Mouse (Mus musculus): Measurements from ENCODE around the gene Dnajc7. TPM values are rescaled to one million over a fixed set of nuclear protein-coding genes. Genes with fewer than 3 reads are reported as not detected.
"Not testable (repeated sequence)": the region's sequence is repeated elsewhere in the genome, so short reads cannot be mapped to it uniquely, and the experiment has no call there.

Dnajc7 gene
- polyA plus RNA-seq, 1 experiment from 2014 or later: 283 TPM

DNA sequence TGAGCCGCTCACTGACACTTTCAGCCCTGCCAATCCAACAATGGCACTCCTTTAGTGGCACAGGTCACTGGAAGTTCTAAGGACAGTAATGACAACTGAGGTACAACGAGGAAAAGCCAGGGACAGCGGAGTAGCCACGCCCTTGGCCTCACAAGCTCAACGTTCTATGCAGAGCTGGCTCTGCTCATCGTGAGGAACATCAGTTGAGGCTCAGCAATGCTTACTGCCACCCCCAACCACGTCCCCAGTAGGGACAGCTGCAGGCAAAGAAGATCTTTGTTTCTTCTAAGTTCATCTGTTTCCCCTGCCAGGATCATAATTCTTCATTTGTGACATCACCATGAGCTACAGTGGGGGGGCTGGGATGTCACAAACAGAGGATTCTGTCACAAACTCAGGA, 25.4 kb downstream of the Dnajc7 start:
- Histone ChIP-seq H3K9me3 (replicated peaks) (no peaks in the 10 kb centered on the region), H3K4me1 (no peaks in the 10 kb centered on the region), H3K9ac (no peak overlapping the region), H3K36me3 (ENCODE audit: poor library complexity, severe bottlenecking) (peaks cover 98% of the 10 kb centered on the region), H3K27ac (no peak overlapping the region), H3K27me3 (no peaks in the 10 kb centered on the region), H3K4me3 (no peak overlapping the region), H3K4me2 (no peak overlapping the region)
- no peak for ATAC-seq
- 91% methylated on average over 7 of the region's 7 CpGs for WGBS

DNA sequence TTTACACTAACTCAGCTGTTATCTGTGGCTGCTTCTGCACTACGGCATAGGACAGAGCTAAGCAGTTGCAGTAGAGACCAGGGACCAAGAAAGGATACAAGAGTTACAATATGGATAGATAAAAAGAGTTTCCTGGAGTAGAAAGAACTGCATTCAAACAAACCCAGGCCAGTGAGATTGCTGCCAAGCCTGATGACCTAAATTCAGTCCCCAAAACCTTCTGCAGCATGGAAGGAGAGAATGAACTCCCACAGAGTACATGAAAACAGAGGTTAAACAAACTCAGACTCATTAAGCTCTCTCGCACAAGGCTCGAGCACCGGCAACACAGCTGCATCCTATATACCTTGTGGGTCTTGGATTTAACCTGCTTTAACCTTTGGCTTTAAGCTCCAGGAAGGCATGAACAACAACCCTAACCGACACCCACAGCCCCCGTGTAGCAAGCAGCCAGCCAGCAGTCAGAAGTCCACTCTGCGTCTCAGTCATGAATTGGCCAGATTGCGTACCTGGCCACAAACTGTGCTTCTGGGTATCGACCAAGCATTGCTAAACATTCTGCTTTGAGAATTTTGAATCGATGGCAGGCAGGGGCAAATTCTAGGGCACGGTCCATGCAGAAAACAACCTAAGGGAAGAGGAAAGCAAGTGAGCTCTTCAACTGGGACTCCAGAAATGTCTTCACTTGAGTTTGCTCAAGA, 27.5 kb downstream of the Dnajc7 start:
- Histone ChIP-seq H3K27ac (no peak overlapping the region), H3K9ac (no peak overlapping the region), H3K9me3 (replicated peaks) (no peaks in the 10 kb centered on the region), H3K4me2 (no peak overlapping the region), H3K36me3 (ENCODE audit: poor library complexity, severe bottlenecking) (peaks cover 98% of the 10 kb centered on the region), H3K27me3 (no peaks in the 10 kb centered on the region), H3K4me1 (no peaks in the 10 kb centered on the region), H3K4me3 (no peak overlapping the region)
- ATAC-seq: no peak
- WGBS: 88% methylated on average over 11 of the region's 11 CpGs

DNA sequence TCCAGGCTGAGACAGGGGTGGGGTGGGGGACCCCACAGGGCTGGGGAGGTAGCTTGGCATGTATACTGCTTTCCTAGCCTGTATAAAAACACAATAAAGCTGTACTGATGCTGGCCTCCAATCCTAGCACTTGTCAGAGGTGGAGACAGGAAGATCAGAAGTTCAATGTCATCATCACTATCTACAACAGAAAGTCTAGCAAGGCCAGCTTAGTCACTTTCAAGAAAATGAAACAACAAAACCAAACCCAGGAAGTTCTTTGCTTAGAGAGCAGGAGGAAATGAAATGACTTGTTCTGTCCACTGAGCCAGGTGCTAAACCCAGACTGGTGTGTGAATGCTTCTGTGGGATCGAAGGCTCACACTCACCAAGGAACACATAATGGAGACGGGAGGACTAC, 31.5 kb downstream of the Dnajc7 start:
- no peaks in the 10 kb centered on the region for H3K9me3 ChIP-seq (replicated peaks)
- H3K27ac ChIP-seq: no peak overlapping the region
- no peak for ATAC-seq
- H3K4me1 ChIP-seq: no peaks in the 10 kb centered on the region
- no peaks in the 10 kb centered on the region for H3K27me3 ChIP-seq
- WGBS: 94% methylated on average over 2 of the region's 2 CpGs
- no peak overlapping the region for H3K9ac ChIP-seq
- no peak overlapping the region for H3K4me3 ChIP-seq
- peaks cover 100% of the 10 kb centered on the region for H3K36me3 ChIP-seq (ENCODE audit: poor library complexity, severe bottlenecking)
- H3K4me2 ChIP-seq: no peak overlapping the region

DNA sequence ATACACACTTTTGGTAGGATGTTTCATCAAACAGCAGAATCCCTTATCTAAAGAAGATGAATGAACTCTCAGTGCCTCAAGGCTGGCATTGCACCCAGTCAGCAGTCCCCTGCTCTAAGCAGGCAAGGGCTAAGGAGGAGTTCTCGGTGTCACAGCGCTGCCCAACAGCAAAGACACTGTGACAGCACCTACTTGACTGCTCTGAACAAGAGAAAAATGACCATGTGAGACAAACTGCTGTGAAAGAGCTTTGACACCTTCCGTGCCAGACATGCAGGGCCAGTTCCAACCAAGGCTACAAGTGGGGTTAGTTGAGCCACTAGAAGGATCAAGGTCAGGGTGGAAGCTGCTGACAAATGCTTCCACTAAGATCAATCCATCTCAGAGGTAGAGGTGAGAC, 34.8 kb downstream of the Dnajc7 start:
- H3K4me1 ChIP-seq: peaks cover 7% of the 10 kb centered on the region
- H3K4me3 ChIP-seq: no peak overlapping the region
- no peak overlapping the region for H3K9ac ChIP-seq
- over 99% methylated on average over 3 of the region's 3 CpGs for WGBS
- no peaks in the 10 kb centered on the region for H3K27me3 ChIP-seq
- H3K9me3 ChIP-seq (replicated peaks): no peaks in the 10 kb centered on the region
- no peak overlapping the region for H3K4me2 ChIP-seq
- peaks cover 100% of the 10 kb centered on the region for H3K36me3 ChIP-seq (ENCODE audit: poor library complexity, severe bottlenecking)
- H3K27ac ChIP-seq: no peak overlapping the region
- ATAC-seq: no peak

DNA sequence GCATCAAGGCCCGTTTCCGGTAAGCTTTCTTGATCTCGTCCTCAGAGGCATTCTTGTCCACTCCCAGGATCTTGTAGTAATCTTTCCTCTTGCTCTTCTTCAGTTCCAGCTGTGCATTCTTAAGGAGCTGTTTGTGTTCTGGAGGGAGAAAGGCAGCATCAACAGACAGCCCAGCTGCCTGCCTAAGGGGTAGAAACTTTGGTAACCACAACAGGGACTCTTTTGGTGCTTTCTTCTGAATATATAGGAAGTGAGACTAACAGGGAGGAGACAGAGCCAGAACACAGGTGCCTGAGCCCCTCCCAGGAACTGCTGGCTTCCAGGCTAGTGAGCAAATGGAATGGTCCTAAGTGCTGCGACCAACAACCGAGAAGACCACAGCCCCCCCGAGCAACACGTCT, 35.4 kb downstream of the Dnajc7 start:
- H3K9me3 ChIP-seq (replicated peaks): no peaks in the 10 kb centered on the region
- H3K9ac ChIP-seq: no peak overlapping the region
- no peaks in the 10 kb centered on the region for H3K27me3 ChIP-seq
- ATAC-seq: no peak
- no peak overlapping the region for H3K4me2 ChIP-seq
- no peak overlapping the region for H3K4me3 ChIP-seq
- peaks cover 100% of the 10 kb centered on the region for H3K36me3 ChIP-seq (ENCODE audit: poor library complexity, severe bottlenecking)
- 88% methylated on average over 7 of the region's 7 CpGs for WGBS
- H3K4me1 ChIP-seq: peaks cover 7% of the 10 kb centered on the region
- no peak overlapping the region for H3K27ac ChIP-seq

DNA sequence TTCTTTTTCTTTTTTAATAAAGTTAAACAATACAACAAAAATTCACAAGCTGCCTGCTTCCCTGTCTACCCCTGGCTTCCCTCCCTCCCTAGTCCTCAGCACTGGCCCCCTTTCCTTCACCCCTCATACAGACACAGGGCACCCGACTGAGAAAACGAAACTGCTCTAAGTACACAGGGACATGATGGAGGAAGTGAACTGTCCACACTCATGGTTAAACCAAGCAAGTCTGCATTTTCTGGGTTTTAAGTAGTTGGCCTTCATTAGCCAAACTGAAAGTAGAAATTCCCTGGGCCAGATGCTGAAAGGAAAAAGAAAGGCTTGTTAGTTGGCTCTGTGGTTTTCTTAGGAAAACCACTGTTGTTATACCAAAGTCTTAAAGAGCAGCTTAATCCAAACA, 37.1 kb downstream of the Dnajc7 start:
- Histone ChIP-seq H3K36me3 (ENCODE audit: poor library complexity, severe bottlenecking) (peaks cover 98% of the 10 kb centered on the region), H3K9me3 (replicated peaks) (no peaks in the 10 kb centered on the region)

DNA sequence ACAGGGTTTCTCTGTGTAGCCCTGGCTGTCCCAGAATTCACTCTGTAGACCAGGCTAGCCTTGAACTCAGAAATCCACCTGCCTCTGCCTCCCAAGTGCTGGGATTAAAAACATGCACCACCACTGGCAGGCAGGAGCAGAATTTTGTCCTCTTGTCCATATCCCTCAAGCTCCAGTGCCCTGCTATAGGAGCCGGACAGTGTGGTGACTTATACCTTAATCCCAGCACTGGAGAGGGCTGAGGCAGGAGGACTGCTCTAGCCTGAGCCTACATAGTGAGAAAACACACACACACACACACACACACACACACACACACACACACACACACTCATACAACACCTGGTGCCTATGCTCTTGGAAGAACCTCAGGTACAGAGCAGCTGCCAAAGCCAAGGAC, 37.6 kb downstream of the Dnajc7 start:
- H3K27ac ChIP-seq; H3K9me3 ChIP-seq (replicated peaks); H3K4me1 ChIP-seq; H3K4me2 ChIP-seq; ATAC-seq; H3K27me3 ChIP-seq; H3K4me3 ChIP-seq; H3K9ac ChIP-seq: not testable (repeated sequence)
- peaks cover 93% of the 10 kb centered on the region for H3K36me3 ChIP-seq (ENCODE audit: poor library complexity, severe bottlenecking)
- 92% methylated on average over 1 of the region's 1 CpGs for WGBS

More for the DNA sequence above, 37.1 kb downstream of the Dnajc7 start:
- WGBS: 95% methylated on average over 2 of the region's 2 CpGs
- Histone ChIP-seq H3K27me3 (no peaks in the 10 kb centered on the region), H3K27ac (no peak overlapping the region), H3K4me3 (no peak overlapping the region), H3K4me1 (peaks cover 7% of the 10 kb centered on the region), H3K4me2 (no peak overlapping the region), H3K9ac (no peak overlapping the region)
- no peak for ATAC-seq

DNA sequence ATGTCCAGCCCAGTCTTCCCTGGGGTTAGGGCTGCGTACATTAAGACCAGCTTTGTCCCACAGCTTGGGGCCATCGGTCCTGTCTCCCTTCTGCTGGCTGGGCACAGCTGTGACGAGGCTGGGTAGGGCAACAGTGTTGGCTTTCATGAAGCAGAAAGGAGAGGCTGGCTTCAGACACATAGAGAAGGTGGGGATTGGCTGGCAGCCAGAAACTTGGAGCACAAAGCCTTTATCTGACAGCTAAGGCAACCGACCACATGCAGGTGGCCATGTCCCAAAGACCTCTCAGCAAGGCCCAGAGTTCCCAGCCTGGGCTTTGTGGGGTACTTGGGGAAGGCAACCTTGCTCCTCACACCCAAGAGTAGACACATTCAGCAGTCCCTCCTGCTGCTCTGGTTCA, 38.2 kb downstream of the Dnajc7 start:
- Histone ChIP-seq H3K4me2 (no peak overlapping the region), H3K4me1 (peaks cover 7% of the 10 kb centered on the region), H3K9ac (no peak overlapping the region; the same call in 1 of the 2 replicates), H3K36me3 (ENCODE audit: poor library complexity, severe bottlenecking) (peaks cover 89% of the 10 kb centered on the region), H3K9me3 (replicated peaks) (no peaks in the 10 kb centered on the region), H3K27ac (peak overlapping the region; percentile 63), H3K4me3 (no peak overlapping the region), H3K27me3 (no peaks in the 10 kb centered on the region)
- 52% methylated on average over 4 of the region's 4 CpGs for WGBS
- ATAC-seq: peak; percentile 36; the same call in 1 of the 2 replicates

DNA sequence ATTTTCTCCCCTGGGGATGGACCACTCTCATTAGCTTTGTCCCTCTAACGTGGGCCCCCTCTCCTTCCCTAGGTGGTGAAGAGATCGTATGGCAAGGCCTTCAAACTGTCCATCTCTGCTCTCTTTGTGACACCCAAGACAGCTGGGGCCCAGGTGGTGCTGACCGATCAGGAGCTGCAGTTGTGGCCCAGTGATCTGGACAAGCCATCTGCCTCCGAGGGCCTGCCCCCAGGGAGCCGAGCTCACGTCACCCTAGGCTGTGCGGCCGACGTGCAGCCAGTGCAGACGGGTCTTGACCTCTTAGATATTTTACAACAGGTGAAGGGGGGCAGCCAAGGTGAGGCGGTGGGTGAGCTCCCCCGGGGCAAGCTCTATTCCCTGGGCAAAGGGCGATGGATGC, 39.7 kb downstream of the Dnajc7 start:
- Histone ChIP-seq H3K27me3 (no peaks in the 10 kb centered on the region), H3K4me3 (no peak overlapping the region), H3K4me2 (no peak overlapping the region), H3K9ac (no peak overlapping the region), H3K27ac (no peak overlapping the region), H3K9me3 (replicated peaks) (no peaks in the 10 kb centered on the region), H3K36me3 (ENCODE audit: poor library complexity, severe bottlenecking) (peaks cover 75% of the 10 kb centered on the region), H3K4me1 (peaks cover 14% of the 10 kb centered on the region)
- ATAC-seq: no peak
- 96% methylated on average over 13 of the region's 13 CpGs for WGBS

DNA sequence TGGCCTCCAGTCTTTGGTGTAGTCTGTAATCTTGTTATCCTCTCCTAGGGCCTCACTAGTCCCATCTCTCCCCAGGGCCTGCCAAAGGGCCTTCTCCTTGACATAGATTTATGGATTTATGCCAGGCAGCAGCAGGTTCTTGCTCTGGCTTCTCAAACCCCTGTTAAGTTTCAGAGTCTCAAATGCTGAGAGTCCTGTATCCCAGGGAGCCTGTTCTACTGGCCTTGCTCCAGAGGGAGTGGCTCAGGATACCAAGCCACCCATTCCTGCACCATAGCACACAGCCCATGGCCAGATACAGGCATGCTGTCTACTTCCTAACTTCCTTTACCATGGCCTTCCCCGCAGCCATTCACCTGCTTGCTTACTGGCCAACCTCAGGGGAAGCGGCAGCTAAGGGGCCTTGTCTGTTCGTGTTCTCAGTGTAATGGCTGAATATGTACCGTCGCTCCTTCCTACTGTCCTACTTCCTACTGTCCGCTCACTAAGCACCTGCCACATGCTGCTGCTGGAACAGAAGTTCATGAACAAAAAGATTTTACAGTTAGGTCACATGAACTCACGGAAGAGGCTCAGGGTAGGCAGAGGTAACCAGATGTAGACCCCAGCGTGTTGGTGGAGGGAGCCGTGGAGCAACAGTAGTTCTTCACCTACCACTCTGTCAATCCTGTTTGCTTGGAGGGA, 40.7 kb downstream of the Dnajc7 start:
- ATAC-seq: no peak
- no peaks in the 10 kb centered on the region for H3K27me3 ChIP-seq
- H3K27ac ChIP-seq: no peak overlapping the region
- WGBS: 94% methylated on average over 9 of the region's 9 CpGs
- no peak overlapping the region for H3K4me2 ChIP-seq
- H3K9ac ChIP-seq: no peak overlapping the region
- peaks cover 65% of the 10 kb centered on the region for H3K36me3 ChIP-seq (ENCODE audit: poor library complexity, severe bottlenecking)
- H3K4me1 ChIP-seq: peaks cover 21% of the 10 kb centered on the region
- no peaks in the 10 kb centered on the region for H3K9me3 ChIP-seq (replicated peaks)
- H3K4me3 ChIP-seq: no peak overlapping the region

DNA sequence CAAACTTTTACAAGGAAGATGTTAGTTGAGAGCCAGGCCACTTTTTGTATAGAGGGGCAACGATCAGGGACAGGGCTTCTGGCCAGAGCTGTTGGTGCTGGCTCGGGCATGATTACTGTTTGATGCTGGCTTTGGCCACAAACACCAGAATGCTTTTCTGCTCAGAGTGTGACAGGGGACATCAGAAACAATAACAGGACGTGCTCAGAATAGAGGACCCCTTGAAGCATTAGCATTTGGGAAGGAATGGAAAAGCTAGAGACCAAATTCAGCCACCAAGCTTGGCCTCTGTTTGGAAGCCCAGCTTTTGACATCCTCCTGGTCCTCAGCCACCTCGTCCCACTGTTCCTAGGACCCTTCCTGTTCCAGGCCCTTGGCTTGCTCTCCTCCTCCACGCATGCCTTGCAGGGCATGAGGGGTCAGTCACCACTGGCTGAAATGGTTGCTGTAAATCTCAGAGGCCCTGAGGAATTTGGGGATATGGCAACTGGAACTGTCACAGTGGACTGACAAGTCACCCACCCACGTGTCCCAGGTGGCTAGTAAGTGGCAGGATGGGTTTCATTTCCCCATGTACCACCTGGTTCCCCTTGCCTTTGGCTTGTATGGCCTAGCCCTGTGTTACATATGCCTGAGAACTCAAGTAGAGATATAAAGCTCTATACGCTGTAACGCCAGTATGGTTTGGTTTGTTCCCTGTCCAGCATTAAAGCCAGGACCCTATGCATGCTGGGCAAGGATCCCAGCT, 41.9 kb downstream of the Dnajc7 start:
- H3K36me3 ChIP-seq (ENCODE audit: poor library complexity, severe bottlenecking): peaks cover 52% of the 10 kb centered on the region
- no peak overlapping the region for H3K4me2 ChIP-seq
- 82% methylated on average over 8 of the region's 8 CpGs for WGBS
- no peak overlapping the region for H3K4me3 ChIP-seq
- H3K27me3 ChIP-seq: no peaks in the 10 kb centered on the region
- H3K9ac ChIP-seq: no peak overlapping the region
- no peaks in the 10 kb centered on the region for H3K9me3 ChIP-seq (replicated peaks)
- ATAC-seq: no peak
- peaks cover 21% of the 10 kb centered on the region for H3K4me1 ChIP-seq
- H3K27ac ChIP-seq: no peak overlapping the region

DNA sequence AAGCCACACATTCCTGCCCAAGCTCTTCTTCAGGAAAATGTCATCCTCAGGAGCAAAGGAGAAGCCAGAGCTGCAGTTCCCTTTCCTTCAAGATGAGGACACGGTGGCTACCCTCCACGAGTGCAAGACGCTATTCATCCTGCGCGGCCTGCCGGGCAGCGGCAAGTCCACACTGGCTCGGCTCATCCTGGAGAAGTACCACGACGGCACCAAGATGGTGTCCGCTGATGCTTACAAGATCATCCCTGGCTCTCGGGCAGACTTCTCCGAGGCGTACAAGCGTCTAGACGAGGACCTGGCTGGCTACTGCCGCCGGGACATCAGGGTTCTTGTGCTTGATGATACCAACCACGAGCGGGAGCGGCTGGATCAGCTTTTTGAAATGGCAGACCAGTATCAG, 43.7 kb downstream of the Dnajc7 start:
- H3K9ac ChIP-seq: no peak overlapping the region
- peaks cover 15% of the 10 kb centered on the region for H3K4me1 ChIP-seq
- peaks cover 35% of the 10 kb centered on the region for H3K36me3 ChIP-seq (ENCODE audit: poor library complexity, severe bottlenecking)
- H3K4me2 ChIP-seq: no peak overlapping the region
- no peak for ATAC-seq
- no peaks in the 10 kb centered on the region for H3K9me3 ChIP-seq (replicated peaks)
- 71% methylated on average over 21 of the region's 21 CpGs for WGBS
- no peak overlapping the region for H3K27ac ChIP-seq
- H3K4me3 ChIP-seq: no peak overlapping the region
- H3K27me3 ChIP-seq: peaks cover 13% of the 10 kb centered on the region
